Mouse (Mus musculus): ENCODE measurements at regions not wholly inside any gene's neighbourhood (a gene's known extent, or its start where the extent isn't known, plus 50 kb on each side); places are given as distances from the start of the nearest gene placed in this dataset.

DNA sequence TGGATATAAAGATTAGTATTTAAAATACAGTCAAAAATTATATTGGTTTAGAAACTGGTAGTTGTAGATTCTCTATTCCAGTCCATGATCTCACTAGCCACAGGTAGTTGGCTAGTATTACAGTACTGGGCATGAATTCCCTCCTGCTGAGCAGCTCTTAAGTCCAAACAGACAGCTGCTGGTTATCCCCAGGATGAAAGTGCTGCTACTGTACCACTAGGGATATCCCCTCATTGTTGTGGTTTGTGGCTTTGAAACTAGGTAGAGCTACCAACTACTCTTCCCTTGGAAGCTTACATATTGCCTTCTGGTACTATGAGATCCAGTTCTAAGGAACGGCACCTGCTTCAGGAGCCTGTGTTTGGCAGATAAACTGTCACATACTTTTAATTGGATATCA lies 97.9 kb upstream of the Pter start:
- no peak for DNase-seq

- no peak for DNase-seq
Measured at GRCm38 (mm10) chr2:12833579-12833978, 90.3 kb upstream of the Pter start.

- DNase-seq, result no peak
Measured at GRCm38 (mm10) chr2:12866543-12866942, 57.3 kb upstream of the Pter start.

DNA sequence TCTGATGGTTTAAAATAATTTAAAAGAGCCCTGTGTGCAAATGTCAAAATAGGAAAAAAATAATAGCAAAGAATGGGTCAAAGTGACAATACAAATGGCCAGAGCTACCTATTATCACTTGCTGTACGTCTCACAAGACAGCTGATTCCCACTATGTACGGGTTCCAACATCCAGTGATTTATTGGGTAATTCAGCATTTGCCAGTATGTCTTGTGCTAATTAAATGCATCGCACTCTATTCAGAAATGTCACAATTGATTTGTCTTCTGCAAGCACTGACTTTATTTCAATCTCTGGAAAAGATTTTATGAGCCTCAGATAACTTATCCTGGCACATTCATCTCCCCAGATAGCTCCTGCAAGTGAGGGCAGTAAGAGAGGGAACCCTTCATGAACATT lies 55.1 kb upstream of the Pter start:
- DNase-seq, result no peak
